Mouse (Mus musculus) hindbrain, embryonic 16.5 days (tissue): ENCODE results near the gene Cplx1. TPM values are rescaled to one million over a fixed set of nuclear protein-coding genes. Genes with fewer than 3 reads are reported as not detected.

Experiments used
- ATAC-seq: fragments of 200-750 bp; cut with Nextera tagmentation; 2 replicates; pipeline ENCODE4 v1.8.0; 2017; ENCODE audit warnings: moderate TSS enrichment, moderate library complexity
- H3K27ac ChIP-seq: fragments of 300-500 bp; sonication (generic); 2 replicates; pipeline ENCODE4 v1.5.1; 2014; ENCODE audit warnings: low read depth, mild to moderate bottlenecking, control low read depth, low read length, moderate library complexity
- H3K27me3 ChIP-seq: fragments of 300-500 bp; sonication (generic); replicated peaks from 2 replicates; pipeline ENCODE4 v1.6.1; 2014; ENCODE audit warnings: low read length; ENCODE audit not compliant: control insufficient read depth, insufficient read depth
- H3K36me3 ChIP-seq: fragments of 300-500 bp; sonication (generic); 2 replicates; pipeline ENCODE4 v1.6.1; 2014; ENCODE audit warnings: mild to moderate bottlenecking, low read length, moderate library complexity, mixed read lengths; ENCODE audit not compliant: control insufficient read depth, insufficient read depth
- H3K4me1 ChIP-seq: fragments of 300-500 bp; sonication (generic); 2 replicates; pipeline ENCODE4 v1.6.1; 2014; ENCODE audit warnings: low read depth, low read length; ENCODE audit not compliant: control insufficient read depth, insufficient read depth
- H3K4me2 ChIP-seq: fragments of 300-500 bp; sonication (generic); 2 replicates; pipeline ENCODE4 v1.6.1; 2014; ENCODE audit warnings: mild to moderate bottlenecking, low read length, control low read depth, moderate library complexity
- H3K4me3 ChIP-seq: fragments of 300-500 bp; sonication (generic); 2 replicates; pipeline ENCODE4 v1.5.1; 2014; ENCODE audit warnings: mild to moderate bottlenecking, low read length, control low read depth, moderate library complexity
- H3K9ac ChIP-seq: fragments of 300-500 bp; sonication (generic); 2 replicates; pipeline ENCODE4 v1.6.1; 2014; ENCODE audit warnings: low read depth, mild to moderate bottlenecking, control low read depth, low read length, moderate library complexity
- H3K9me3 ChIP-seq: fragments of 300-500 bp; sonication (generic); 2 replicates; pipeline ENCODE4 v1.6.1; 2014; ENCODE audit warnings: mild to moderate bottlenecking, low read length, moderate library complexity; ENCODE audit not compliant: control insufficient read depth
- WGBS: fragments of 180-500 bp; shearing (Covaris S2); extraction: QIAGEN DNeasy Blood & Tissue Kit; methylation state at CpG from one replicate; pipeline ENCODE4 v1.1.7; 2014; 5-methylcytosine and 5-hydroxymethylcytosine counted together
- polyA plus RNA-seq: library from polyadenylated mRNA; unstranded; fragments of >200 nt; fragmentation: Nextera tagmentation; extraction: Ambion mirVana; gene quantifications from 2 replicates; pipeline ENCODE4 v1.2.1, GENCODE M21; 2015

Cplx1 gene
- polyA plus RNA-seq, 1 experiment from 2014 or later = 264 TPM

DNA sequence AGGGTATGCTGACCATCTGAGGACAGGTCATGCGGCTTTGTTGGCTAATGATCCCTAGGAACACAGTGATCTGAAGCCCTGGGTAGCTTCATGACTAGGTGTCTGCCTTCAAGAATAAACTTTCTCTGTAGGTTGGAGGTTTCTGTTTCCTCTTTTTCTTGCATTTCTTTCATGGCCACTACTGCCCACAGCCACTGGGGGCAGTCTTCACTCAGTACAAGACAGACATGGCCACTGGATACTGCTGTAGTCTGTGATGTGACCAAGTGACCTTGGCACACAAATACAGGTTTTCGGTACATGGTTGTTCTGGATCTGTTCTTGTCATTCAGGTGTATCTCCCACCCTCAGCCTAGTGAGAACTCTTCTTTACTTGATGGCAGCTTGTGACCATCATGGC is 64.6 kb downstream of the Cplx1 start:
- no peaks in the 10 kb centered on the region for H3K4me1 ChIP-seq
- no peak overlapping the region for H3K4me2 ChIP-seq
- H3K9ac ChIP-seq = no peak overlapping the region
- H3K27ac ChIP-seq = no peak overlapping the region
- H3K27me3 ChIP-seq = no peaks in the 10 kb centered on the region
- no peaks in the 10 kb centered on the region for H3K9me3 ChIP-seq
- ATAC-seq = no peak
- no peak overlapping the region for H3K4me3 ChIP-seq
- H3K36me3 ChIP-seq = peaks cover 22% of the 10 kb centered on the region
- WGBS = 96% methylated on average over 2 of the region's 2 CpGs

DNA sequence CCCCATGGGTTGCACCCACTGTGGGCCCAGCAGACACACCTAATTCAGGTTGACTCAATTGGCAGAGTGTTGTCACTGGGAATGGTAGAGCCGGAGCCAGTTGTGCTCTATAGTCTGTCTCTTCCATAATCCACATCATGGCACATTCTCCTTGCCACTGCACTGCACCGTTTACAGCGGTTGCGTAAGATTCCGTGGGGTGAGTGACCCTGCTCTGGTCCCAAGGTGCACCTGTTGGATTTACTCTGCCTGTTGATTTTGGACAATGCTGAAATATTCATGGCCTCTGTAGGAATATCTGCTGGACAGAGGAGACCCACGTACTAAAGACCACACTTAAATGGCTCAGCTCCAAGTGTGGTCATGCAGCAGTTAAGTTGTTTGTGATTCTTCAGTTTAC is 66.8 kb downstream of the Cplx1 start:
- Histone ChIP-seq H3K9me3 (no peaks in the 10 kb centered on the region), H3K4me3 (no peak overlapping the region), H3K4me2 (no peak overlapping the region), H3K27ac (no peak overlapping the region), H3K36me3 (peaks cover 8% of the 10 kb centered on the region), H3K9ac (no peak overlapping the region), H3K27me3 (no peaks in the 10 kb centered on the region), H3K4me1 (no peaks in the 10 kb centered on the region)
- ATAC-seq = no peak
- WGBS = 92% methylated on average over 6 of the region's 6 CpGs

DNA sequence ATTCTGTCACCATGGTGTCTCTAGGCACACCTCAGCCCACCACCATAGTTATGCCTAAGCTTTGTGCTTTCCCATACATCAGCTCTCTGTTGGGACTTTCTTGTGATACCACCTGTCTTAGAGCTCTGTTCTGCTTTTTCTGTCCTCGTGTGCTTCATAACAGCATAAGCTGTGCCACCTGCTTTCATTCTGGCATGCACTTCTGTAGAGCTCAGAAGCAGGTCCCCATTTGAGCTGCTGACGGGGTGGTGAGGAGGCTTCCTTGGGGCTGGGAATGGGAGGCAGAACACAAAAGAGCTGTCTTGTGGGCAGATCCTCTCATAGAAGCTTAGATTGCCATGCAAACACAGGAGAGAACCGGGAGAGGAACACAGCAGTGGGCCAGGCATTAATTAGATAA is 73.8 kb downstream of the Cplx1 start:
- Histone ChIP-seq H3K9ac (no peak overlapping the region), H3K36me3 (peaks cover 44% of the 10 kb centered on the region), H3K27me3 (no peaks in the 10 kb centered on the region), H3K4me3 (no peak overlapping the region), H3K9me3 (no peaks in the 10 kb centered on the region), H3K27ac (no peak overlapping the region), H3K4me1 (no peaks in the 10 kb centered on the region), H3K4me2 (no peak overlapping the region)
- ATAC-seq = no peak
- WGBS = 90% methylated on average over 3 of the region's 3 CpGs

DNA sequence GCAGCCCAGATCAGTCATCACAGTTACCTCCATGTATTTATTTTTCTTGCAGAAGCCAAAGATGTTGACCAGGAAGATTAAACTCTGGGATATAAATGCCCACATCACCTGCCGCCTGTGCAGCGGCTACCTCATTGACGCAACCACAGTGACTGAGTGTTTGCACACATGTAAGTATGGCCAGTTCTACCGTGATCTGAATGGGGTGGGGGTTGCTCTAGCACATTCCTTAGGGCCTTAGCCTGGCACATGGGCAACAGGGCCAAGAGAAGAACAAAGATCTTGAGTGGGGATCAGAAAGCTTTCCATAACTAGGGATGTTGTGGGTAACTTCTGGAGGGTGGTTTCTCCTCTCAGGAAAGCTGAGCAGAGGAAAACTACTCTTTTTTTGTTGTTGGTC is 76.1 kb downstream of the Cplx1 start:
- H3K9ac ChIP-seq = no peak overlapping the region
- WGBS = 93% methylated on average over 4 of the region's 4 CpGs
- no peak overlapping the region for H3K4me3 ChIP-seq
- H3K27me3 ChIP-seq = no peaks in the 10 kb centered on the region
- no peak for ATAC-seq
- no peaks in the 10 kb centered on the region for H3K4me1 ChIP-seq
- no peak overlapping the region for H3K27ac ChIP-seq
- no peak overlapping the region for H3K4me2 ChIP-seq
- peaks cover 44% of the 10 kb centered on the region for H3K36me3 ChIP-seq
- no peaks in the 10 kb centered on the region for H3K9me3 ChIP-seq

DNA sequence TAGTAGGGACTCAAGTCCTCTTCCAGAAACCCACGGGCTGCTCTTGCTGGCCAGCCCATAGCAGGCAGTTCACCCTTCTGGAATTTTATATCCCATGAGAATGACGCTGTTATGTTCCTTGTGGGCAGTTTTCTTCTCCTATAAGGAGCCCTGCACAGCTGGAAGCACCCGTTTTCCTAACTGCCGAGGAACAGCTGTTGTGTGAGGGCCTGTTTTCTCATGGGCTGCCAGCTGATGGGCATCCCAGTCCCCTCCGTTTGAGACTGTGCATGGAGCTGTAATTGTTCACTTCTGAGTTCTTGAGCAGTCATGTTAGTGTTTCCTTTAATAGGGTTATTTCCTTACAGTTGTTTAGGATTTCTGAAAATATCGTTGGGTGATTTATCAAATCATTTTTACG is 80.2 kb downstream of the Cplx1 start:
- H3K4me1 ChIP-seq = no peaks in the 10 kb centered on the region; the same call in 1 of the 2 replicates
- no peak overlapping the region for H3K4me3 ChIP-seq
- H3K27ac ChIP-seq = no peak overlapping the region
- H3K36me3 ChIP-seq = peaks cover 22% of the 10 kb centered on the region
- ATAC-seq = no peak
- no peak overlapping the region for H3K4me2 ChIP-seq
- no peaks in the 10 kb centered on the region for H3K27me3 ChIP-seq
- no peaks in the 10 kb centered on the region for H3K9me3 ChIP-seq
- 73% methylated on average over 7 of the region's 7 CpGs for WGBS
- H3K9ac ChIP-seq = no peak overlapping the region

Other genes with a start within 250 kb of the Cplx1 start
- 5.1 and 5.3 TPM in 2 replicates for gene Pigg, start 237.4 kb downstream of the Cplx1 start, polyA plus RNA-seq
- 3.2 and 3.6 TPM in 2 replicates for gene Gm42517, start 182.1 kb downstream of the Cplx1 start, polyA plus RNA-seq
- gene Pde6b, start 161.6 kb downstream of the Cplx1 start, polyA plus RNA-seq = 0.30 TPM in 1 of 2 replicates, not detected in the other
- 329 and 384 TPM in 2 replicates for gene Atp5k, start 115.6 kb downstream of the Cplx1 start, polyA plus RNA-seq
- 0.20 and 0.29 TPM in 2 replicates for gene Mfsd7a, start 101.1 kb downstream of the Cplx1 start, polyA plus RNA-seq
- gene Pcgf3, start 88.8 kb downstream of the Cplx1 start, polyA plus RNA-seq = 20.2 and 22.8 TPM in 2 replicates
- gene Gak, start 79.7 kb upstream of the Cplx1 start, polyA plus RNA-seq = 47.5 and 56.5 TPM in 2 replicates
- 28.6 and 30.9 TPM in 2 replicates for gene Tmem175, start 79.7 kb upstream of the Cplx1 start, polyA plus RNA-seq
- 13.3 and 13.7 TPM in 2 replicates for gene Idua, start 110.3 kb upstream of the Cplx1 start, polyA plus RNA-seq
- 26.6 and 33.4 TPM in 2 replicates for gene Dgkq, start 119.6 kb upstream of the Cplx1 start, polyA plus RNA-seq
- gene Slc26a1, start 125.5 kb upstream of the Cplx1 start, polyA plus RNA-seq = 3.6 and 3.9 TPM in 2 replicates
- gene Fgfrl1, start 142.4 kb upstream of the Cplx1 start, polyA plus RNA-seq = 4.7 and 4.8 TPM in 2 replicates
- 0.25 TPM in 1 of 2 replicates, not detected in the other for gene Rnf212, start 225.0 kb upstream of the Cplx1 start, polyA plus RNA-seq
- not detected in 2 replicates for gene Tmed11, start 245.3 kb upstream of the Cplx1 start, polyA plus RNA-seq